Mouse (Mus musculus): ENCODE data around the gene Krt35.

The Krt35 gene

DNA sequence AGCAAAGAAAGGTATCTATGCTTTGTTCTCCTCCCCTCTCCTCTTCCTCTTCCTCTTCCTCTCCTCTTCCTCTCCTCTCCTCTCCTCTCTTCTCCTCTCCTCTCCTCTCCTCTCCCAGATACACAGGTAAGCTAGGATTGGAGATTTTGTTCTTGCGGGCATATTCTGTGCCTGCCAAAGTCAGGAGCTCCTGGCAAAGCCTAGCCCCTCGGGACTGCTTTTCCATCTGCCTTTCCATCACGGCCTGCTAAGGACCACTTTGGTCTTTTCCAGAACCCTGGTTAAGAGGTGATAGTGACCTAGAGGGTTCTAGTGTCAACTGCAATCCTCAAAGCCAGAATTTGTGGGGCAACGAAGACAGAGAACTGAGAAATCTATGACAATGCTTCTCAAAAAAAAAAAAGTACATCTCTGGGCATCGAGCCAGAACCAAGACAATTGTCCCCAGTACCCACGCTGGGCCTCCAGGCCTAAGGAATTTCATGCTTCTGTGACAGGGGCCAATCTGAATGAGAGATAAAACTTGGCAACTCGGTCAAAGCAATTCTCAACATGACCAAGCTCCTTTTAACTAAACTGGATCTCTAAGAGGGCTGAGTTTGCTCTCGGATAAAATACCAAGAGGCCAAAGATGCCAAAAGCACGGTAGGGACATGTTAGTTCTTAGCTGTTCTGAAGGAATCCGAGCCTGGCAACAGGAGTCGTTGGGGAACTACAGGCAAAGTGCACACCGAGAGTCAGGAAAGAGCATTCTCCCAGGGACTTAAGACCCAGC is 29.6 kb downstream of the Krt35 start:
- no peak for DNase-seq (ENCODE audit: low spot score in 2 of 2)

DNA sequence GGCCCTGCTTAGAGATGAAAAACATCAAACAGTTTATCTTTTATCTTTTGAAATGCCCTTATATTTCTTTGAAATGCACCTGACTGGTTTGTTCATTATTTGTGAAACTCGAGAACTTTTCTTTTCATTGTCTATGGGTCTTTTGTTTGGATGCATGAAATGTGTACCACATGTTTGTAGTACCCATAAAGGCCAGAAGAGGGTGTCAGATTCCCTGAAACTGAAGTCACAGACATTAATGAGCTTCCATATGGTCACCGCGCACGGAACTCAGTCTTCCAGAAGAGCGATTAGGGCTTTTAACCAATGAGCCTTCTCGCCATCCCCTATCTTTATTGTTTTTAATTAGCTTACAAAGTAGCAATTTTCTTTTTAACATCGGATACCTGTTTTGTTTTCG is 37.2 kb downstream of the Krt35 start:
- no peak for DNase-seq (ENCODE audit: low spot score in 2 of 2)

- no peak for DNase-seq (ENCODE audit: low spot score in 2 of 2)
Observed at GRCm38 (mm10) chr11:100055686-100056655, 40.1 kb downstream of the Krt35 start.

GRCm38 (mm10) chr11:100050451-100050850 is 45.6 kb downstream of the Krt35 start, which contains the start of gene Krt31:
Gene Krt31 (minus strand): TSS chr11:100050551.
- no peak for DNase-seq (ENCODE audit: low spot score in 2 of 2)

GRCm38 (mm10) chr11:100047193-100047592 is 48.8 kb downstream of the Krt35 start:
- DNase-seq (ENCODE audit: low spot score in 2 of 2): no peak

DNA sequence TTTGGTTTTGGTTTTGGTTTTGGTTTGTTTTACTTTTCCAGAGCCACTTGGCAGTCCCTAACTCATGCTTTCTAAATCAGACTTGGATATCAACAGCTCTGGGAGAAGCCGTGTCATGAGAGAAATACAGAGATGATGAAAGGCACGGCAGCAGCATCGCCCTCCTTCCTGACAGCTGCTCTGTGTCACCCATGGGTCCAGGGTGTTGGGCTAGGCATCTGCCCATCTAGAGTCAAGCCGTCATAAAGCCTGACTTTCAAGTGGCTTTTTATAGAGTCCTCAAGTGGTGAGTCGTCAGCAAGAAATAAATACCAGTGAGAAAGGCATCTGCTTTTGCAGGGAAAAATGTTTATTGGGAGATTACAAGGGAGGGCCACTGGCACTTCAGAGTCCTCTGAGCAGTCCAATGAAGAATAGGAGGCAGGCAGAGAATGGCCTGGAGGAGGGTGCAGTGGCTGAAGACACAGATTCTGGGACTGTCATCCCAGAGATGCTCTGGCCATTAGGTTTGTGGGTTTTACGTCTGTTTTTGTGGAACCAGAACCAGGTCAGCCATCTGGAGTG is 49.7 kb downstream of the Krt35 start:
- DNase-seq (ENCODE audit: low spot score in 2 of 2): no peak

Measured in left cerebral cortex, adult 9 months (tissue).